Mouse (Mus musculus) adrenal gland, postnatal 10 days (tissue): Measurements from ENCODE around the gene Scamp3. TPM values are rescaled to one million over a fixed set of nuclear protein-coding genes. Genes with fewer than 3 reads are reported as not detected.

Experiments
- DNase-seq: peaks from one replicate; pipeline ENCODE4 v3.0.0; 2021; ENCODE audit warnings: mixed read lengths
- total RNA-seq, 2 experiments: library from RNA; stranded (reverse); gene quantifications; 2 replicates each; pipeline ENCODE4 v1.2.3; 2021

The Scamp3 gene
- total RNA-seq, 2 experiments from 2014 or later, result 67.9 to 72.7 TPM

- DNase-seq, result no peak
Measured at GRCm38 (mm10) chr3:89163123-89163522, 14.2 kb upstream of the Scamp3 start.

GRCm38 (mm10) chr3:89163643-89164245, 13.5 kb upstream of the Scamp3 start:
- DNase-seq, result no peak

GRCm38 (mm10) chr3:89164506-89165267, 12.6 kb upstream of the Scamp3 start, which contains the start of gene Clk2:
TSS of gene Clk2 (plus strand) at chr3:89164795.
- peak; percentile 97 for DNase-seq

- no peak for DNase-seq
Measured at GRCm38 (mm10) chr3:89165268-89165870, 11.9 kb upstream of the Scamp3 start.

- no peak for DNase-seq
Measured at GRCm38 (mm10) chr3:89166945-89167344, 10.3 kb upstream of the Scamp3 start.

- DNase-seq, result no peak
Measured at GRCm38 (mm10) chr3:89174844-89175243, 2.4 kb upstream of the Scamp3 start.

GRCm38 (mm10) chr3:89175544-89175943, 1.7 kb upstream of the Scamp3 start:
- no peak for DNase-seq

- no peak for DNase-seq
Measured at GRCm38 (mm10) chr3:89176421-89176820, 852 bp upstream of the Scamp3 start.

GRCm38 (mm10) chr3:89178107-89178385, 773 bp downstream of the Scamp3 start:
- DNase-seq, result no peak

- DNase-seq, result no peak
Measured at GRCm38 (mm10) chr3:89179056-89179455, 1.8 kb downstream of the Scamp3 start.

- no peak for DNase-seq
Measured at GRCm38 (mm10) chr3:89181749-89182500, 4.7 kb downstream of the Scamp3 start.

- DNase-seq, result no peak
Measured at GRCm38 (mm10) chr3:89182531-89183057, 5.3 kb downstream of the Scamp3 start.

- DNase-seq, result peak; percentile 90
Measured at GRCm38 (mm10) chr3:89183058-89183958, 6.0 kb downstream of the Scamp3 start, which contains the start of gene Fam189b. TSS of gene Fam189b (plus strand) at chr3:89183143.

GRCm38 (mm10) chr3:89183959-89184315, 6.7 kb downstream of the Scamp3 start:
- DNase-seq, result no peak

- no peak for DNase-seq
Measured at GRCm38 (mm10) chr3:89187197-89187596, 9.9 kb downstream of the Scamp3 start.

- no peak for DNase-seq
Measured at GRCm38 (mm10) chr3:89187690-89188477, 10.6 kb downstream of the Scamp3 start.

GRCm38 (mm10) chr3:89188478-89188875, 11.2 kb downstream of the Scamp3 start:
- no peak for DNase-seq

GRCm38 (mm10) chr3:89190436-89190835, 13.2 kb downstream of the Scamp3 start:
- no peak for DNase-seq

- no peak for DNase-seq
Measured at GRCm38 (mm10) chr3:89193351-89193750, 16.1 kb downstream of the Scamp3 start.

- DNase-seq, result no peak
Measured at GRCm38 (mm10) chr3:89193853-89194252, 16.6 kb downstream of the Scamp3 start.
